Mouse (Mus musculus): ENCODE results near the gene Txndc12. TPM values are rescaled to one million over a fixed set of nuclear protein-coding genes. Genes with fewer than 3 reads are reported as not detected.

Gene Txndc12
- 93.5 and 102 TPM in 2 replicates for polyA plus RNA-seq (2016; fragmentation: Nextera tagmentation; extraction: Ambion mirVana)

DNA sequence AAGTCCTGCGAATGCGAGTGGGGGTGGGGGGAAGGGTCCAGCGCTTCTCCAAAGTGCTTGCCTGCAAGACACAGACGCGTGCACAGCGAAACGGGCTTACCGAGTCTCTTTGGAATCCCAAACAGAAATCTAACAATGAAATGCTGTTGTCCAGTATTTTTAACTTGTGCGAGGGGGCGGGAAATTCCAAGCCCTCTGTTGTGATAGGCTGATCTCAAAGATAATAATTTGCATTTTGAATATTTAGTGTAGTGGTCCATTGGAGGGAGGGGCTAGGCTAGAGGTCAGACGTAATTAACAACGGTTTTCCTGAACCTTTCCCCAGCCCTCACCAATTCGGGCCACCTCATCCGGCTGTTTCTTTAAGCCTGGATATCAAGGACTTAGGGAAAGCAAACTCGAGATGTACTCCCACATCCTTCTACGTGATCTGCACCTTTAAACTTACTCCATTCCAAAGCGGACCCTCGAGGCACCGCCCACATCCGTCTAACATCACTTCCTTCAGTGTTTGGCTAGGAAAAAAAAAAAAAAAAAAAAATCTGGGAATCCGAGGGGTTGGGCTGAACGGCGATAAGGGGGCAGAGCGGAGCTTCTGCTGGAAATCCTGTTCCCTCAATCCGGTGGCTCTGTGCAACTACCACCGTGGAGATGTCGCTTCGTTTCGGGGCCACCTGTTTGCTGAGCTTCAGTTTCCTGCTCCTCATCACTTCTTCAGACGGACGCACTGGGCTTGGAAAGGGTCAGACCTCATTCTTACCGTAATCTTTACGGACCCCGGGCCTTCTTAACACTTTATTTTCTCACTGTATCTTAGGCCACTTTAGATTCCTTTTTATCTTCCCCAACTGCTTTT, at the start of gene Txndc12:
Txndc12 (plus strand) TSS at position 487 of the 856 bp plus-strand sequence.
- WGBS: under 1% methylated on average over 34 of the region's 34 CpGs
- Histone ChIP-seq H3K9me3 (replicated peaks) (no peaks in the 10 kb centered on the region), H3K36me3 (peaks cover 16% of the 10 kb centered on the region), H3K4me1 (peaks cover 33% of the 10 kb centered on the region), H3K27ac (replicated peaks) (peak within 1 kb of the TSS; percentile 100), H3K27me3 (ENCODE audit: low read depth, poor library complexity, severe bottlenecking) (no peaks in the 10 kb centered on the region), H3K4me3 (peak within 1 kb of the TSS; percentile 98)
- peak; percentile 88 for DNase-seq (ENCODE audit: low spot score)

DNA sequence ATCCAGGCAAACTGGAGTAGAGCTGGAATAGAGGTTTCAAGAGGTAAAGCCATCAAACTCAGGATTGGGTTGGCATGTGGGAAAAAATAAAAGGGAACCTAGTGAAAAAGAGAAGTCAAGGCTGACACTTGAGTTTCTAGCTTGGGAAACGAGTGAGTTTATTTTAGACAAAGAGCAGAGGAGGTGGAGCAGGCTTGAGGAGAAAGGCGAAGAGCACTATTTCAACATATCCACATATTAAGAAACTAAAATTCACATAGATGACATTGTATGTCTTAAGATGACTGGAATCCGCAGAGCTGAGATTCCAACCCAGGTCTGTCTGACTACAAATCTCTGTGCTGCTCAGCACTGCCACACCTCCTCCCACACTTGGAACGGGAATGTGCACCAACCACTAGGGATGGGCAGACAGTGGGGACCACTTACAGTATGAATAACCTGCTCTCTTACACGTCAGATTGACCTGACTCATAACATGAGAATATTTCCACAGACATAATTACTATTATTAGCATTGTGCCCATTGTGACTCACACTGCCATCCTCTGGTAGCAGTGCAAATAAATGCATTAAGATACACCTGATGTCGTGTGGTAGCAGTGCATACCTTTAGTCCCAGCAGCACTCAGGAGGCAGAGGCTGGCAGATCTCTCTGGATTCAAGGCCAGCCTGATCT, 45.0 kb upstream of the Txndc12 start:
- H3K9me3 ChIP-seq (replicated peaks): no peaks in the 10 kb centered on the region
- no peak for DNase-seq (ENCODE audit: low spot score)
- no peak overlapping the region for H3K4me3 ChIP-seq
- no peaks in the 10 kb centered on the region for H3K36me3 ChIP-seq
- H3K27me3 ChIP-seq (ENCODE audit: low read depth, poor library complexity, severe bottlenecking): no peaks in the 10 kb centered on the region
- no peak overlapping the region for H3K27ac ChIP-seq (replicated peaks)
- no peaks in the 10 kb centered on the region for H3K4me1 ChIP-seq
- 79% methylated on average over 6 of the region's 6 CpGs for WGBS

DNA sequence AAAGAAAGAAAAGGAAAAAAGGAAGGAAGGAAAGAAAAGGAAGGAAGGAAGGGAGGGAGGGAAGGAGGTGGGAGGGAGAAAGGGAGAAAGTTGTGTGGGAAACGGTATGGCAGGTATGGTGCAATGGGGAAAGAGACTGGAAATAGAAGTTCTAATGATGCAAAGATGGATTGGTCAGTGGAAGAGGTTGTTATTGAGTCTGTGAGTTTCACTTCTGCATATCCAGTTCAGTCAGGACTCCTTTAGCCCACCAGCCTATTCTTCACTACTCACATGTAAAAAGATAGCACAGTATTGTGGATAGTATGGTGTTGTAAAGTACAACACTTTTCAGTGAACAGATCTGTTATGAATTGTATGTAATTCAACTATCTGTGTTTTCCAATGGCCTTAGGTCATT, 43.9 kb upstream of the Txndc12 start:
- 78% methylated on average over 1 of the region's 1 CpGs for WGBS
- Histone ChIP-seq H3K27me3 (ENCODE audit: low read depth, poor library complexity, severe bottlenecking) (no peaks in the 10 kb centered on the region), H3K36me3 (no peaks in the 10 kb centered on the region), H3K4me3 (no peak overlapping the region), H3K27ac (replicated peaks) (no peak overlapping the region), H3K4me1 (no peaks in the 10 kb centered on the region), H3K9me3 (replicated peaks) (no peaks in the 10 kb centered on the region)
- DNase-seq (ENCODE audit: low spot score): no peak

DNA sequence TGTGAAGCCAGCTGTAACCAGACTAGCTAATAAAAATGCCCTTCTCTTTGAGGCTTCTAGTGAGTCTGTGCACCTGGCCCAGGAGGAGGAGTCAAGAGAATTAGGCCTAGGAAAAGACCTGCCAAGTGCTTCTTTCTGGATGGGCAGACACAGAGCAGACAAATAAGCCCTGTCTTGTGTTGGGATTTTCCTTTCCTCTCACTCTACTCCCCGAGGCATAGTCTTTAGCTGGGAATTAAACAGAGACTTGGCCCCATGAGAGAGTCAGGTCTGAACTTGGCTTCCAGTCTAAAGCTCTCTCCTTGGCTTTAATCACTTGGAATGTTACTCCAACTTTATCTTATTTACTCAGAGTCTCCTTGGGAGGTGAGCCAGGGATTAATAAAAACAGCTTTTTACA, 40.5 kb upstream of the Txndc12 start:
- no peaks in the 10 kb centered on the region for H3K36me3 ChIP-seq
- H3K27ac ChIP-seq (replicated peaks): no peak overlapping the region
- no peak overlapping the region for H3K4me3 ChIP-seq
- no peaks in the 10 kb centered on the region for H3K9me3 ChIP-seq (replicated peaks)
- WGBS: 66% methylated on average over 1 of the region's 1 CpGs
- no peaks in the 10 kb centered on the region for H3K27me3 ChIP-seq (ENCODE audit: low read depth, poor library complexity, severe bottlenecking)
- no peak for DNase-seq (ENCODE audit: low spot score)
- H3K4me1 ChIP-seq: no peaks in the 10 kb centered on the region

DNA sequence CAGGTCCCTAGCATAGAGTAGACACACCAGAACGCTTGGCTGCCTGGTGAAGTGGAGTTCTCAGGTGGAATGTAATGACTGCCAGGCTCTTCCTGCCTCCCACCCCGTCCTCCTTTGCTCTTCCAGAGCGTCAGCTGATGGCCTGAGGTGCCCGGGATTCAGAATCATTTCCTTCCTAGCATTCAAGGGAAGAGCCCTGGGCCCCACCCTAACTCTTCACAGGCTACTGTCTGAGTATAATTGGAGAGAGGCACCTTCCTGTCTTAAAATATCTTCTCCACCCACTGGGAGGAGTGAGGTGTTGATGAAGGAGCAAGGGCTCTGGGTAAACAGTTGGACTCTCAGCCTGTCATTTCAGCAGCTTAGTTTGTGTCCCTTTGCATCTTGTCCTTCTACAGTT, 37.7 kb upstream of the Txndc12 start:
- Histone ChIP-seq H3K9me3 (replicated peaks) (no peaks in the 10 kb centered on the region), H3K27ac (replicated peaks) (no peak overlapping the region), H3K36me3 (no peaks in the 10 kb centered on the region), H3K27me3 (ENCODE audit: low read depth, poor library complexity, severe bottlenecking) (no peaks in the 10 kb centered on the region), H3K4me3 (no peak overlapping the region), H3K4me1 (no peaks in the 10 kb centered on the region)
- DNase-seq (ENCODE audit: low spot score): no peak
- 70% methylated on average over 4 of the region's 4 CpGs for WGBS

DNA sequence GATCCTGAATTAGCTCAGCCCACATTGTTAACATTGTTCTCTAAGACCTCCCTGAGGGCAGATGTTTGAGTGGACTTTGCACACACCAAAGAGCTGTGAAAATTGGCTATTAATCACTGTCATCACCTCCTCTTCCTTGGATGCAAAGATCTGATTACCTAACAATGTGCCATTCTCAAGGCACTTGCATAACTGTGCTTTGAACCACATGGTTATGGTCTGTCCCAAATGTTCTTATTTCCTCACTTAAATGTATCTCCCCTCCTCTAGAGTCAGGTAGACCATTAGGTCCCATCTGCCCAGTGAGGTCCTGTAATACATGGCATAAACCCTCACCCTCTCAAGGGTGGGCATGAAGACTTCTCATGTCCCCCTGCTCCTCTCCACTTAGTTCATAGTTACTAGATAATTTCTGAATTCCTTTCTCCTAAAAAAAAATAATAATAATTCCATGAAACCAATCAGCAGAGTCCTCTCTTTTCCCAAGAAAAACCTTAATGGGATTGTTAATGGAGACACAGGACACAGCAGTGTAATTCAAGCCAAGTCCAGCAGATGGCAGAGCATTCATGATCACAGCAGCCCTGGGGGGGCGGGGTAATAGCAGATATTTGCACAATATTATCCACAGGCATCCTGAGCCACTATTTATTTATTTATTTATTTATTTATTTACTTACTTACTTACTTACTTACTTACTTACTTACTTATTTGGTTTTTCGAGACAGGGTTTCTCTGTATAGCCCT, 36.1 kb upstream of the Txndc12 start:
- peak; percentile 43 for DNase-seq (ENCODE audit: low spot score)
- H3K9me3 ChIP-seq (replicated peaks): no peaks in the 10 kb centered on the region
- H3K36me3 ChIP-seq: no peaks in the 10 kb centered on the region
- no peak overlapping the region for H3K27ac ChIP-seq (replicated peaks)
- 56% methylated on average over 2 of the region's 2 CpGs for WGBS
- no peaks in the 10 kb centered on the region for H3K27me3 ChIP-seq (ENCODE audit: low read depth, poor library complexity, severe bottlenecking)
- no peaks in the 10 kb centered on the region for H3K4me1 ChIP-seq
- H3K4me3 ChIP-seq: no peak overlapping the region

DNA sequence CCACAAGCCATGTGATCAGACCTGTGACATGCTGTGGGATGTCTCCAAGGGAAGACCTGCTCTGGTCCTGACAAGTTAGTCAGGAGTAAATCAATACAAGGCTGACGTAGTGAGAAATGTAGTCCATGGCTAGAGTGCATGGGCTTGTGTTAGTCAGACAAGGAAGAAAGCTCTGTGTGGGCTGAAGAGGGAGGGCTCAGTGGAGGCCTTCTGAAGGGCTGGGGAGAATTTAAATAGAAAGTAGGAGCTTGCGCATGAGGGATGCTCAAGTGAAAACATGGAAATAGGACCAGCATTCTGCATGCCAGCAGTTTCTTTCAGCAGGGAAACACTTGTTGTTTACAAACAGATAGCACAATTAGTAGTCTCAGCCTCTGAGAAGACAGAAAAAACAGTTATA, 30.9 kb upstream of the Txndc12 start:
- 84% methylated on average over 2 of the region's 2 CpGs for WGBS
- H3K27me3 ChIP-seq (ENCODE audit: low read depth, poor library complexity, severe bottlenecking): no peaks in the 10 kb centered on the region
- H3K36me3 ChIP-seq: no peaks in the 10 kb centered on the region
- H3K4me3 ChIP-seq: no peak overlapping the region
- DNase-seq (ENCODE audit: low spot score): no peak
- H3K4me1 ChIP-seq: no peaks in the 10 kb centered on the region
- H3K27ac ChIP-seq (replicated peaks): no peak overlapping the region
- no peaks in the 10 kb centered on the region for H3K9me3 ChIP-seq (replicated peaks)

DNA sequence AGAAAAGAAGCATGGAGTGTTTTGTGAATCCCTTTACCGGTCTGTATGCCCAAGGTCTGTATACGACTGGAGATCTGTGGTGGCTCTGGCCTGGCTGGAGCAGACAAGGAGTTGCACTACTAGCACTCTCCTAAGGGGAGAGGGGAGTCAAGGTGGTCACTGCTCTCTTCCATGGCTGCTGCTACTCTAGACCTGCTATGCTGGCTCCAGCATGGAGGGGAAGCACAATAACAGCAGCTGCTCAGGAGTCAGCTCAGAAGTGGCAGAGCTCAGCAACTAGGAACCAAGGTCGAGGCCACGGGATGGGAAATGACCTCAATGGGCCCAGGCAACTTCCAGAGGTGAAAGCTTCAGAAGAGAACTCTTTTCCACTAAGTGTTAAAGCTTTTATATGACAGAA, 23.3 kb upstream of the Txndc12 start:
- 68% methylated on average over 4 of the region's 4 CpGs for WGBS
- Histone ChIP-seq H3K4me3 (no peak overlapping the region), H3K36me3 (peaks cover 17% of the 10 kb centered on the region), H3K9me3 (replicated peaks) (no peaks in the 10 kb centered on the region), H3K4me1 (peaks cover 5% of the 10 kb centered on the region; the same call in 1 of the 2 replicates), H3K27me3 (ENCODE audit: low read depth, poor library complexity, severe bottlenecking) (no peaks in the 10 kb centered on the region), H3K27ac (replicated peaks) (no peak overlapping the region)
- DNase-seq (ENCODE audit: low spot score): no peak

DNA sequence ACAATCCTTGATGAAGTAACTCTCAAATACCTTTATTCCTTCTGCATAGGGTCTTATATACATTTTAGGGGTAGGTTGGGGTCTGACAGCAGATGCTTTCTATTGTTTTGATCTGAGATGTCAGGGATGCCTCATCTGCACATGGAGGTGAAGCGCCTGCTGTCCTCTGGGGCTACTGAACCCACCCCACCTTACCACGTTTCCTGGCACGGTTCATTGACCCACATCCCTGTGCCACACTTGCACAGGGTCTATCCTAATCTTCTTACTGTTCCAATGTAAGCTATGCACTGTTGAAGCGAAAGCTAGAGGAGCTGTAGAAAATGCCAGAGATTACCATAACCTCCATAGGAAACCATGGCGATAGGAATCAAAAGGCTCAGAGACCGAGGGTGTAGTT, 22.9 kb upstream of the Txndc12 start:
- DNase-seq (ENCODE audit: low spot score): no peak
- 64% methylated on average over 6 of the region's 6 CpGs for WGBS
- H3K27ac ChIP-seq (replicated peaks): no peak overlapping the region
- no peak overlapping the region for H3K4me3 ChIP-seq
- no peaks in the 10 kb centered on the region for H3K27me3 ChIP-seq (ENCODE audit: low read depth, poor library complexity, severe bottlenecking)
- H3K9me3 ChIP-seq (replicated peaks): no peaks in the 10 kb centered on the region
- peaks cover 5% of the 10 kb centered on the region; the same call in 1 of the 2 replicates for H3K4me1 ChIP-seq
- peaks cover 17% of the 10 kb centered on the region for H3K36me3 ChIP-seq

DNA sequence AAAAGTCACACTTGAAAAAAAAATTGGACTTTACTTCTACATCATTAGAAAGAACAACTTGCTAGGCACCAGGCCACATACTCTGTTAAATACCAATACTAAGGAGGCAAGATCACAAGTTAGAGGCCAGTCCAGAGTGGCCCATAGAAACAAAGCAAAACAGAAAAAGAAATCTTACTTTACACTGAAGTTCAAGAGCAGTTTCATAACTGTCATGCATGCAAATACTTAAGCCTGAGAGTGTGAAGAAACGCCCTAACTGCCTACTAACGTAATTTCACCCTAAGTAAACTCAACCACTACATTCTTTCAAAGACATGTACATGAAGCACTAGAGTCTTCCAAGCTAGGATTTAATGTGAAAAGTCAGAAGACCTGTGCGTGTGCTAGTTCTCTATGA, 8.7 kb upstream of the Txndc12 start:
- H3K27ac ChIP-seq (replicated peaks): no peak overlapping the region
- H3K4me1 ChIP-seq: no peaks in the 10 kb centered on the region; the same call in 1 of the 2 replicates
- H3K27me3 ChIP-seq (ENCODE audit: low read depth, poor library complexity, severe bottlenecking): no peaks in the 10 kb centered on the region
- 96% methylated on average over 3 of the region's 3 CpGs for WGBS
- no peak overlapping the region for H3K4me3 ChIP-seq
- peaks cover 99% of the 10 kb centered on the region for H3K36me3 ChIP-seq
- no peaks in the 10 kb centered on the region for H3K9me3 ChIP-seq (replicated peaks)
- no peak for DNase-seq (ENCODE audit: low spot score)

DNA sequence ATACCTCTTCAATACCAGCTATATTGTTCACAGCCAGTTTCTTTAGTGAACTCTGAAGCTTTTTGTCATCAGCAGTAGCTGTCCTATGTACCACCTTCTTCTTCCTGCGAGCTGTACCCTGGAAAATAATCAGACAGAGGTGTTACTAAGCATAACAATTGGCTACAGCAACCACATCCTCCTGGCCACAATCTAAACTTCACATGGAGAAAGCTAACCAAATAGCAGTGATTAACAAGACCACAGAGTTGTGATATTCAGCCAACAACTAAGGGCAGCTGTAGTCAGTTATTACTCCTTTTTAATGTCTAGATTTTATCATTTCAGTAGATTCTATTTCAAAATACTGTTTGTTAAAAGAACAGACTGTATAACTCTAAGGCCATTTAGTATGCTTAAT, 8.3 kb upstream of the Txndc12 start:
- Histone ChIP-seq H3K27me3 (ENCODE audit: low read depth, poor library complexity, severe bottlenecking) (no peaks in the 10 kb centered on the region), H3K9me3 (replicated peaks) (no peaks in the 10 kb centered on the region), H3K36me3 (peaks cover 97% of the 10 kb centered on the region), H3K4me3 (no peak overlapping the region), H3K4me1 (peaks cover 3% of the 10 kb centered on the region), H3K27ac (replicated peaks) (no peak overlapping the region)
- DNase-seq (ENCODE audit: low spot score): no peak
- WGBS: 95% methylated on average over 1 of the region's 1 CpGs

DNA sequence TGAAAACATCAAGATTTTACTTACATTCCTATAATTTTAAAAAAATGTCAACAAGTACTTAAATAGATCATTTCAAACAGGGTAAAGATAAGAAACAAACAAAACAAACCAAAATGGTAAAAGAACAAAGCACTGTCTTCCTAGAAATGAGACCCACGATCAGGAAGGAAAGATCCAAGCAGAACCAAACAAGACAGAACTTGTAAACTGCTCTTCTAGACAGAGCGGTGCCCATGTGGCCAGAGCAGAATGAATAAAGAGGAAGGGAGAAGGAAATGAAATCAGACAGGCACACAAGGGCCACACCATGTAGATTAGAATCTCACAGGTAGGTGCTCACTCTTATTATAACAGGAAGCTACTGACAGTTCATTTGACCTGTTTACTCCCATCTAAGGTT, 7.8 kb upstream of the Txndc12 start:
- Histone ChIP-seq H3K27me3 (ENCODE audit: low read depth, poor library complexity, severe bottlenecking) (no peaks in the 10 kb centered on the region), H3K4me1 (peaks cover 9% of the 10 kb centered on the region), H3K9me3 (replicated peaks) (no peaks in the 10 kb centered on the region), H3K36me3 (peaks cover 92% of the 10 kb centered on the region), H3K27ac (replicated peaks) (no peak overlapping the region), H3K4me3 (no peak overlapping the region)
- WGBS: 93% methylated on average over 2 of the region's 2 CpGs
- DNase-seq (ENCODE audit: low spot score): no peak
